Mouse (Mus musculus): ENCODE measurements at regions not wholly inside any gene's neighbourhood (a gene's known extent, or its start where the extent isn't known, plus 50 kb on each side); places are given as distances from the start of the nearest gene placed in this dataset.

- TF ChIP-seq POLR2A (IDR thresholded peaks at IDR 0.05; ENCODE audit: low read depth, low read length) = no peak
- no peak for TF ChIP-seq CTCF (conservative IDR thresholded peaks at IDR 0.05; ENCODE audit: insufficient read depth, insufficient read length, low read depth, low read length)
These were observed 202.5 kb upstream of the Gnpda2 start for GRCm38 (mm10) chr5:69794641-69795040.

Measured in kidney, adult 2 months (tissue).